9 mouse cellular contexts compared by ENCODE assay signal in genomic region chr5:125103396-125103795, GRCm38 (mm10).
A peak's percentile ranks its signal among the peaks of the same experiment; 100 is the strongest.
DNase-seq lines count a peak whose midpoint lies in the region; ATAC-seq and TF ChIP-seq lines count a peak whose summit lies in the region.
"Had no signal": no experiment of that assay in that cellular context is flagged by ENCODE, and none has a peak within 500 bp of the region (broad histone marks: within the 10 kb centered on the region; RNA-seq: fewer than 3 reads in every experiment).

No protein-coding gene starts in this region.

- no peak overlapping the region for H3K4me2 ChIP-seq in kidney, embryonic 16.5 days (replicated peaks; ENCODE audit: low read depth, low read length)
- no peak overlapping the region for H3K4me2 ChIP-seq in embryonic facial prominence, embryonic 11.5 days (ENCODE audit: low read depth, low read length)
- no peak overlapping the region for H3K4me2 ChIP-seq in hindbrain, postnatal 0 days (ENCODE audit: low read depth, low read length)
- peak overlapping the region; percentile 24 for H3K4me2 ChIP-seq in neural tube, embryonic 12.5 days (replicated peaks)
- H3K4me2 ChIP-seq: liver, embryonic 13.5 days had no signal

- H3K36me3 ChIP-seq in kidney, embryonic 16.5 days (ENCODE audit: insufficient read depth, low read length) = peaks cover 48% of the 10 kb centered on the region
- no peaks in the 10 kb centered on the region for H3K36me3 ChIP-seq in kidney, adult 2 months (ENCODE audit: control insufficient read depth, insufficient read depth, low read length)
- peaks cover 19% of the 10 kb centered on the region for H3K36me3 ChIP-seq in embryonic facial prominence, embryonic 11.5 days (replicated peaks; ENCODE audit: control insufficient read depth, insufficient read depth, low read depth, low read length)
- H3K36me3 ChIP-seq in hindbrain, postnatal 0 days (ENCODE audit: insufficient read depth, low read length) = peaks cover 33% of the 10 kb centered on the region
- peaks cover 69% of the 10 kb centered on the region for H3K36me3 ChIP-seq in neural tube, embryonic 12.5 days

- TF ChIP-seq CTCF in kidney, adult 2 months (conservative IDR thresholded peaks at IDR 0.05; ENCODE audit: insufficient read depth, insufficient read length, low read depth, low read length) = no peak
- 0 out of 2 replicates have a peak, but pooled peaks have one; percentile 17 for TF ChIP-seq CTCF in hindbrain, postnatal 0 days (IDR thresholded peaks at IDR 0.05; ENCODE audit: low read depth)

- peak overlapping the region; percentile 30; the same call in 1 of the 2 replicates for H3K27ac ChIP-seq in kidney, embryonic 16.5 days (ENCODE audit: low read length)
- no peak overlapping the region for H3K27ac ChIP-seq in kidney, adult 2 months (ENCODE audit: insufficient read depth, low read depth, low read length)
- H3K27ac ChIP-seq in embryonic facial prominence, embryonic 11.5 days (replicated peaks; ENCODE audit: low read depth, low read length) = no peak overlapping the region; the same call in 1 of the 2 replicates
- peak overlapping the region; percentile 77 for H3K27ac ChIP-seq in hindbrain, postnatal 0 days
- H3K27ac ChIP-seq in neural tube, embryonic 12.5 days = peak overlapping the region; percentile 22; the same call in 1 of the 2 replicates
- H3K27ac ChIP-seq: liver, embryonic 13.5 days had no signal

- no peak for DNase-seq in kidney, adult 2 months
- DNase-seq in embryonic facial prominence, embryonic 11.5 days (ENCODE audit: low spot score) = peak; percentile 37
- DNase-seq in hindbrain, postnatal 0 days (ENCODE audit: low spot score) = peak; percentile 25
- DNase-seq in c-Kit-positive CD71-positive TER-119-positive erythroid progenitor cells, embryonic 14.5 days (ENCODE audit: low spot score) = no peak
- no peak for DNase-seq in ovary, postnatal 14 days (ENCODE audit: low spot score)
- no peak for DNase-seq in adrenal gland, postnatal 14 days
- DNase-seq: liver, embryonic 13.5 days had no signal

- H3K9me3 ChIP-seq in kidney, embryonic 16.5 days (ENCODE audit: low read length) = no peaks in the 10 kb centered on the region
- H3K9me3 ChIP-seq in embryonic facial prominence, embryonic 11.5 days (replicated peaks; ENCODE audit: control insufficient read depth, low read length) = no peaks in the 10 kb centered on the region
- no peaks in the 10 kb centered on the region for H3K9me3 ChIP-seq in hindbrain, postnatal 0 days (ENCODE audit: low read length)
- H3K9me3 ChIP-seq in neural tube, embryonic 12.5 days = no peaks in the 10 kb centered on the region

- WGBS in kidney, embryonic 16.5 days = 16% methylated on average over 6 of the region's 6 CpGs
- 54% methylated on average over 6 of the region's 6 CpGs for WGBS in kidney, adult 2 months
- WGBS in embryonic facial prominence, embryonic 11.5 days = 21% methylated on average over 6 of the region's 6 CpGs
- WGBS in hindbrain, postnatal 0 days = 30% methylated on average over 6 of the region's 6 CpGs
- WGBS in neural tube, embryonic 12.5 days = 27% methylated on average over 6 of the region's 6 CpGs

- H3K4me3 ChIP-seq in kidney, embryonic 16.5 days (ENCODE audit: low read length) = no peak overlapping the region
- no peak overlapping the region for H3K4me3 ChIP-seq in kidney, adult 2 months (ENCODE audit: insufficient read depth, low read depth, low read length)
- no peak overlapping the region for H3K4me3 ChIP-seq in embryonic facial prominence, embryonic 11.5 days (ENCODE audit: low read depth, low read length)
- no peak overlapping the region for H3K4me3 ChIP-seq in hindbrain, postnatal 0 days (ENCODE audit: low read length)
- H3K4me3 ChIP-seq in neural tube, embryonic 12.5 days = no peak overlapping the region
- H3K4me3 ChIP-seq: liver, embryonic 13.5 days had no signal

- H3K27me3 ChIP-seq in kidney, embryonic 16.5 days (ENCODE audit: insufficient read depth, low read length) = no peaks in the 10 kb centered on the region
- no peaks in the 10 kb centered on the region for H3K27me3 ChIP-seq in kidney, adult 2 months (replicated peaks; ENCODE audit: control insufficient read depth, insufficient read depth, low read length)
- H3K27me3 ChIP-seq in embryonic facial prominence, embryonic 11.5 days (ENCODE audit: control insufficient read depth, insufficient read depth, low read length) = no peaks in the 10 kb centered on the region
- H3K27me3 ChIP-seq in hindbrain, postnatal 0 days (ENCODE audit: insufficient read depth, low read length) = no peaks in the 10 kb centered on the region
- H3K27me3 ChIP-seq in neural tube, embryonic 12.5 days (replicated peaks) = no peaks in the 10 kb centered on the region
- H3K27me3 ChIP-seq: liver, embryonic 13.5 days had no signal

- TF ChIP-seq POLR2A in kidney, adult 2 months (IDR thresholded peaks at IDR 0.05; ENCODE audit: low read depth, low read length) = no peak

- H3K9ac ChIP-seq in kidney, embryonic 16.5 days (replicated peaks; ENCODE audit: low read length) = no peak overlapping the region
- H3K9ac ChIP-seq in embryonic facial prominence, embryonic 11.5 days (replicated peaks; ENCODE audit: low read length) = no peak overlapping the region
- no peak overlapping the region for H3K9ac ChIP-seq in hindbrain, postnatal 0 days (replicated peaks; ENCODE audit: low read length)
- H3K9ac ChIP-seq in neural tube, embryonic 12.5 days = no peak overlapping the region
- H3K9ac ChIP-seq: liver, embryonic 13.5 days had no signal

- peaks cover 24% of the 10 kb centered on the region for H3K4me1 ChIP-seq in kidney, embryonic 16.5 days (ENCODE audit: insufficient read depth, low read length)
- H3K4me1 ChIP-seq in kidney, adult 2 months (ENCODE audit: control insufficient read depth, insufficient read depth, low read length) = peaks cover 5% of the 10 kb centered on the region; the same call in 1 of the 2 replicates
- peaks cover 3% of the 10 kb centered on the region; the same call in 1 of the 2 replicates for H3K4me1 ChIP-seq in embryonic facial prominence, embryonic 11.5 days (ENCODE audit: control insufficient read depth, insufficient read depth, low read length)
- peaks cover 18% of the 10 kb centered on the region; the same call in 1 of the 2 replicates for H3K4me1 ChIP-seq in hindbrain, postnatal 0 days (ENCODE audit: insufficient read depth, low read length)
- peaks cover 34% of the 10 kb centered on the region for H3K4me1 ChIP-seq in neural tube, embryonic 12.5 days

- no peak for ATAC-seq in kidney, embryonic 16.5 days (ENCODE audit: low FRiP score, low TSS enrichment)
- peak; percentile 41; the same call in 1 of the 2 replicates for ATAC-seq in embryonic facial prominence, embryonic 11.5 days (replicated peaks; ENCODE audit: insufficient number of reproducible peaks, low FRiP score, low TSS enrichment, low read depth)
- ATAC-seq in hindbrain, postnatal 0 days = peak; percentile 34
- peak; percentile 55 for ATAC-seq in neural tube, embryonic 12.5 days (ENCODE audit: low FRiP score, low read depth)

Comparison
In these comparisons a context has a peak if more than half of its experiments do, and no peak if none do; other contexts are left out.
1. H3K27ac ChIP-seq: peak in kidney, embryonic 16.5 days (single experiment), hindbrain, postnatal 0 days (single experiment) and neural tube, embryonic 12.5 days (single experiment); none in kidney, adult 2 months (single experiment) and embryonic facial prominence, embryonic 11.5 days (single experiment).
2. DNase-seq: peak in embryonic facial prominence, embryonic 11.5 days (single experiment) and hindbrain, postnatal 0 days (single experiment); none in kidney, adult 2 months (single experiment), c-Kit-positive CD71-positive TER-119-positive erythroid progenitor cells, embryonic 14.5 days (single experiment), ovary, postnatal 14 days (single experiment) and adrenal gland, postnatal 14 days (single experiment).